Comparison of ENCODE assay signal across 8 mouse cellular contexts in the genomic region with DNA sequence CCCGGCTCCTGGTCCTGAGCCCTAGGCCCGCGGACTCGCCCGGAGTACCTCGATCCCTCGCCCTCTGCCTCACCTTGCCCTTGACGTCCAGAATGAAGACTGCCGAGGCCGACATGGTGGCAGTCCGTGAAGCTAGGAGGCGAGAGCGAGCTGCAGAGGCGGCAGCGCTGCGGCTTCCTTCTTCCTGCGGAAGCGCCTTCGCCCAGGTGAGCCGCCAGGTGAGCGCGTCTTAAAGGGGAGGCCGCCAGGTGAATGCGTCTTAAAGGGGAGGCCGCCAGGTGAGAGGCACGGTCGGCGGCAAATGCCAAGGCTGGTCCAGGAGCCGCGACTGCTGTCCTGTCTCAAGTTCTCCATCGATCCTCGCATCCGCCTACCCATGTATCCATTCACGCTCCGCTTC. TPM values are rescaled to one million over a fixed set of nuclear protein-coding genes. Genes with fewer than 3 reads are reported as not detected.
DNase-seq lines count a peak whose midpoint lies in the region; ATAC-seq and TF ChIP-seq lines count a peak whose summit lies in the region.

Gene Ap1m2 (minus strand): TSS at position 204 of the 400 bp plus-strand sequence.

- H3K27ac ChIP-seq in cerebellum, adult 2 months (ENCODE audit: insufficient read depth, low read length), result no peak within 1 kb of the TSS
- no peak within 1 kb of the TSS for H3K27ac ChIP-seq in cortical plate, adult 2 months (ENCODE audit: insufficient read depth, low read length)
- no peak within 1 kb of the TSS for H3K27ac ChIP-seq in kidney, adult 2 months (ENCODE audit: insufficient read depth, low read depth, low read length)

- WGBS in cerebellum, adult 2 months, result 25% methylated on average over 35 of the region's 35 CpGs
- WGBS in kidney, adult 2 months, result 10% methylated on average over 35 of the region's 35 CpGs

- TF ChIP-seq CTCF in cerebellum, adult 2 months (IDR thresholded peaks at IDR 0.05; ENCODE audit: borderline replicate concordance, insufficient read depth, low read depth, low read length), result no peak
- TF ChIP-seq CTCF in cortical plate, adult 2 months (IDR thresholded peaks at IDR 0.05; ENCODE audit: extremely low read depth, insufficient read depth, low read length), result no peak
- no peak; the same call in 1 of the 2 replicates for TF ChIP-seq CTCF in kidney, adult 2 months (conservative IDR thresholded peaks at IDR 0.05; ENCODE audit: insufficient read depth, insufficient read length, low read depth, low read length)

- no peaks in the 10 kb centered on the region for H3K27me3 ChIP-seq in cerebellum, adult 2 months (ENCODE audit: control insufficient read depth, insufficient read depth, low read length)
- no peaks in the 10 kb centered on the region for H3K27me3 ChIP-seq in kidney, adult 2 months (replicated peaks; ENCODE audit: control insufficient read depth, insufficient read depth, low read length)

- peak within 1 kb of the TSS; percentile 29 for H3K4me3 ChIP-seq in cerebellum, adult 2 months (replicated peaks; ENCODE audit: insufficient read depth, low read depth, low read length)
- peak within 1 kb of the TSS; percentile 37 for H3K4me3 ChIP-seq in cortical plate, adult 2 months (ENCODE audit: insufficient read depth, low read length)
- peak within 1 kb of the TSS; percentile 60 for H3K4me3 ChIP-seq in kidney, adult 2 months (ENCODE audit: insufficient read depth, low read depth, low read length)

- no peak for ATAC-seq in cerebellum, adult (ENCODE audit: insufficient number of reproducible peaks, low FRiP score, low TSS enrichment)

- no peak for TF ChIP-seq POLR2A in cerebellum, adult 2 months (IDR thresholded peaks at IDR 0.05; ENCODE audit: borderline replicate concordance, insufficient read depth, low read length)
- no peak for TF ChIP-seq POLR2A in cortical plate, adult 2 months (IDR thresholded peaks at IDR 0.05; ENCODE audit: extremely low read depth, insufficient read depth, low read length)
- TF ChIP-seq POLR2A in kidney, adult 2 months (IDR thresholded peaks at IDR 0.05; ENCODE audit: low read depth, low read length), result no peak

- no peaks in the 10 kb centered on the region for H3K4me1 ChIP-seq in cerebellum, adult 2 months (ENCODE audit: control insufficient read depth, insufficient read depth, low read length)
- H3K4me1 ChIP-seq in cortical plate, adult 2 months (ENCODE audit: control insufficient read depth, insufficient read depth, low read length), result peaks cover 2% of the 10 kb centered on the region; the same call in 1 of the 2 replicates
- H3K4me1 ChIP-seq in kidney, adult 2 months (ENCODE audit: control insufficient read depth, insufficient read depth, low read length), result no peaks in the 10 kb centered on the region

- DNase-seq in cerebellum, adult 2 months, result no peak
- peak; percentile 65 for DNase-seq in kidney, adult 2 months
- peak; percentile 68 for DNase-seq in lung, postnatal 10 days
- no peak for DNase-seq in cerebellum, adult 9-10 months
- no peak for DNase-seq in T-cell, adult 2 months (ENCODE audit: low spot score)
- no peak for DNase-seq in thymus, postnatal 10 days (ENCODE audit: low spot score in 2 of 2)

- no peaks in the 10 kb centered on the region for H3K36me3 ChIP-seq in kidney, adult 2 months (ENCODE audit: control insufficient read depth, insufficient read depth, low read length)

RNA-seq across cellular contexts. Expression of gene Ap1m2, which starts in this region (rescaled TPM):
- 1.6 and 1.8 TPM in 2 replicates for polyA plus RNA-seq in cerebellum, adult 2 months (2012; rRNA removed)
- polyA plus RNA-seq in cortical plate, adult 2 months (2012; rRNA removed), result 2.4 and 2.5 TPM in 2 replicates
- polyA plus RNA-seq in kidney, adult 2 months (2012; rRNA removed), result 30.6 and 36.2 TPM in 2 replicates

Comparison
In these comparisons a context has a peak if more than half of its experiments do, and no peak if none do; other contexts are left out.
1. DNase-seq: peak in kidney, adult 2 months (single experiment) and lung, postnatal 10 days (single experiment); none in cerebellum, adult 2 months (0 of 2), cerebellum, adult 9-10 months (single experiment), T-cell, adult 2 months (single experiment) and thymus, postnatal 10 days (0 of 2).
2. Peak in every context shown above with its lines, with median percentiles within 50 percentile points of each other: H3K4me3 ChIP-seq.